Mouse (Mus musculus) gastrocnemius, postnatal 10 days (tissue): Measurements from ENCODE around the gene Gfra4. TPM values are rescaled to one million over a fixed set of nuclear protein-coding genes. Genes with fewer than 3 reads are reported as not detected.
"Not testable (repeated sequence)": the region's sequence is repeated elsewhere in the genome, so short reads cannot be mapped to it uniquely, and the experiment has no call there.

Source experiments
- DNase-seq: peaks from one replicate; pipeline ENCODE4 v3.0.0; 2021; ENCODE audit warnings: mixed read lengths
- total RNA-seq, 2 experiments: library from RNA; stranded (reverse); gene quantifications; 2 replicates each; pipeline ENCODE4 v1.2.3; 2021

Gfra4 gene
- total RNA-seq, 2 experiments from 2014 or later: 4.5 to 8.6 TPM

DNA sequence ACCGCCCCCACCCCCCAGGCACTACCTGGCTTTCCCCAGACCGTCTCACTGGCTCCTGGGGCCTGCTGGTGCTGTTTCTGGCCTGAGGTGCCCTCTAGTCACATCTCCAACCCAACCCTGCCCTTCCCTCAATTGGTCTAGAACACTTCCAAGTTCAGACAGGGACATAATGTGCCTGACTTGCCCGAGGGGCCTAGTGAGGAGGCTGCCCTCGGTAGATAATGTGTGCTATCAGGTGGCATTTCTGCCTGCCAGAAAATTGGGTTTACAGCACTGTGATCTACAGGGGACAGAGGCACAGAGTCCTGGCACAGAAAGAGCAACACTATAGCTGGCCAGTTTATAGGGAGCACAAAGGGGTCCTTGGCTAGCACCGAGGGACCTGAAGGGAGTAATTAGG is 9.2 kb upstream of the Gfra4 start:
- no peak for DNase-seq

DNA sequence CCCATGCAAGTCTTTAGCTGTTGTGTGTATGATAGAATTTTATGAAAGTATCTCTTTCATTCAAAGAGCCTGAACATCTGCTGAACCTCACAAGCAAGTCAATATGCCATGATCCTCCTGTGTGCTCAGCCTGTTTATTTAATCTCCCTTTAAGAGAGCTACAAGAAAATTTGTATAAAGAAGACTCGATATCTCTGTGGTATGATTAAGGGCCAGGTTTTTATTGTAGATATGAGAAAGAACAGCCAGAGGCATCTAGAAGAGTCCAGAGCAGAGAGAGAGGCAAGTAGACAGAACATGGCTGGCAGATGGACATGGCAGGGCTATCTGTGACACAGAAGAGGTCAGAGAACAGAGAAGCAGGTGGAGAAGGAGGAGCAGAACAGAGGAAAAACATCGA is 3.1 kb upstream of the Gfra4 start:
- no peak for DNase-seq

DNA sequence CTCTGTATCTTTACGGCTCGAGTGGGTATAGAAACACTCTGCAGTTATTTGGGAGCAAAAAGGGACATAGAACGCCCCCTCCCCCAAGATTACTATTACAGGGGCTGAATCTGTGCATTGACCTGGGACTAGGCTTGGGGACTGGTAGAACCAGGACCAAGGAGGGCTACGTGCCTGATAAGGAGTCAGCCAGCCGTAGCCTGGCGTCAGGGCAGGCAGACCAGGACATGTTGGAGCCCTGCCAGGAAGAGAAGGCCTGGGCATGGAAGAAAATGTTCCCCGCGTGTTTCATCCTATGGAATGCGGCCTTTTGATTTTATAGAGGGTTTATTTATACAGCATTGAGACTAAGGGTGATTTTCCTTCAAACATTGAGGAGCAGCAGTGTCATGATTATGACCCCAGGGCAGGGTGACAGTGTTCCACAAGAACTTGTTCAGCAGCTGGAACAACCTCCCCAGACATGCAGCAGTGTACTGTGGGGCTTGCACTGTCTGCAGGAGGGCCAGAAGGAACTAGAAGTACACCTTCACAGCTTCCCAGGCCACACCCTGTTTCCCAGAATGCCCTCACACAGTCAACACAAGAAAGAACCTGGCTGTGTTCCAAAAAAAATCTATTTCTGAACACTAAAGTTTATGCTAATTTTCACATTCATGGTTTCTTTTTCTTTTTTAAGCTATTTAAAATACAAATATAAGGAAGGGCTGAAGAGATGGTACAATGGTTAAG is 2.3 kb upstream of the Gfra4 start:
- DNase-seq: no peak

DNA sequence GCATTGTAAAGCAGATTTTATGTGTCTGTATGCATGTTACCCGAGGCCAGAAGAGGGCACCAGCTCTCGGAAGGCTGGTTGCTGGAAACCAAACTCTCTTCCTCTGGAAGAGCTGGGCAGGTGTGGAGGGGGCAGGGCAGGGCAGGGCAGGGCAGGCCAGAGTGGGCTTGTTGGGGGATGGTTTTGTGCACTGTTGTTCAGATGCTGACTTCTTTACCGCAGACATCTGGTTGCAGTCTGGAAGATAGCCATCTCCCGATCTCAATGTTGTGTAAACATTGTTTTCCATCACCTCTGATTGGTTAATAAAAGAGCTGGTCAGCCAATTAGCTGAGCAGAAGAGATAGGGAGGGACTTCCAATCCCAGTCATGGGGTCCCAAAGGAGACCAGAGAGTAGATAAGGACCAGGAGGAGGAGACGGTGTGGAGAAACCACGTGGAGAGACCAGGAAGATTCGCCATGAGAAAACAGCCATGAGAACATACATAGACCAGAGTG is 1.5 kb upstream of the Gfra4 start:
- DNase-seq: no peak

DNA sequence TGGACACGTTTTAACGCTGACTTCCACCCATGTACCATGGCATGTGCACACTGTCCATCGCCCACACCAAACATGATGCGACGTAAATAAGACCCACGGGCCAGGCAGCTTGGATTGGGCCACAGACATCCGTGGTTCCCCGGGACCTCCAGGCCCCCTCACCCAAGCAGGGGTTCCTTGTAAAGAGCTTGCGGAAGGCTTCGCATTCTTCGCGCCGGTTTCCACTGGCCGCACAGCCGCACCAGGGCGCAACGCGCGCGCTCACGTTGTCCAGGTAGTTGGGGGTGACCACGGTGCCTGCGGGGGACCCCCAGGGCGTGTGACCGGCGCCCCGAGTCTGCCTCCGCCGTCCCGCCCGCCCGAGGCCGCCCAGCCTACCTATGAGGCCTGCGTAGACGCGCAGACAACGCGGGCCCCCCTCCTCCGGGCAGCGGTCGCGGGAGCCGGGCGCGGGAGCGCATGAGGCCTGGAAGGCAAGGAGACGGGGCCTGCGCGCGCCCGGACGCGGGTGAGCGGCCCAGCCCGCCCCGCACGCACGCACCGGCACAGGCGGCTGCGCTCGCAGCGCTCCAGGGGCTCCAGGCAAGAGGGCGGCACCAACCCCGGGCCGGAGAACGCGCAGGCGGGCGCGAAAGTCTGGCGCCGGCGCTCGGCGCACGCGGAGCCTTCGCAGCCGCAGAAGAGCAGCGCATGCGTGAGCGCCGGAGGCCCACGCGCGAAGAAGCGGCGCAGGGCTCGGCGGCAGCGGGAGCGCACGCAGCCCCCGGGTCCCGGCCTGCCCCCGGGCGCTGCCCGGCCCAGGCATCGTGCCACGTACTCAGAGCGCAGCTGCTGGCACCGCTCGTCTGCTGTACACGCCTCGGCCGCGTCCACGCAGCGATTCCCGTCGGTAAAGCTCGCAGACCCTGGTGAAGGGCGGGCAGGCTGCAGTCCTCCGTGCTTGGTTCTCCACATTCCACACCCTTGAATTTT is 1.7 kb downstream of the Gfra4 start:
- peak; percentile 50 for DNase-seq

DNA sequence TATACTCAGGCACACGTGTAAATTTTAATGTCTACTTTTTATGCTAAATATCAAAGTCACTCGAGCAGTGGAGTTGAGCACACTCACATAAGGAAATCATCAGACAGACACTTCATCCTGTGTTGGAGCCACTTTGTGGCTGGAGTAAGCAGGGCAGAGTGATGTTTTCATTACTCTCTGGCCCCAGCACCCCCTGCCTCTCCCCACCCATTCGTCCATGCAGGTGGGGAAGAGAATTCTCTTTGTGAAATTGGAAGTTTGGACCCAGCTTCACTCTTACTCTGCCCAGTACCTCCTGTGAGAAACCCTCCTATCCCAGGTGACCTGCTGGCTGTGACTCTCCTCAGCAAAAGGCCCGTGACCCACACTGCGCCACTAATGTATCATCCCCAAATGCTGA is 4.2 kb downstream of the Gfra4 start:
- DNase-seq: no peak

DNA sequence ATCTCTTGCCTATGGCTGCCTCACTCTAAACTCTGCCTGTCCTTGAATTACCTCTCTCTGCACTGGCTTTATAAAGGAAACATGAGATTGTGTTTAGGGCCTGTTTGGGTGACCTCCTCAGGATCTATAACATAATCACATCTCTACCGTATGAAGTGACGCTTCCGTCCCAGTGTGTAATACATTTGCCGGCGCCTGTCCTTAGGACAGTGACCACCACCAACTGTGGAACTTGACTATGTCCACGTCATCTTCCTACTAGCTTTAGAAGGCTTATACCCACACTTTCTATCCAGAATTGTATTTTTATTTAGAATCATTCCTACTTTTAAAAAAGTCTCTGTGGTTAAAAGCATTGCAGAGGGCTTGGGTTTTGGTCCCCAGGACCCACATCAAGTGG is 4.7 kb downstream of the Gfra4 start:
- DNase-seq: no peak

DNA sequence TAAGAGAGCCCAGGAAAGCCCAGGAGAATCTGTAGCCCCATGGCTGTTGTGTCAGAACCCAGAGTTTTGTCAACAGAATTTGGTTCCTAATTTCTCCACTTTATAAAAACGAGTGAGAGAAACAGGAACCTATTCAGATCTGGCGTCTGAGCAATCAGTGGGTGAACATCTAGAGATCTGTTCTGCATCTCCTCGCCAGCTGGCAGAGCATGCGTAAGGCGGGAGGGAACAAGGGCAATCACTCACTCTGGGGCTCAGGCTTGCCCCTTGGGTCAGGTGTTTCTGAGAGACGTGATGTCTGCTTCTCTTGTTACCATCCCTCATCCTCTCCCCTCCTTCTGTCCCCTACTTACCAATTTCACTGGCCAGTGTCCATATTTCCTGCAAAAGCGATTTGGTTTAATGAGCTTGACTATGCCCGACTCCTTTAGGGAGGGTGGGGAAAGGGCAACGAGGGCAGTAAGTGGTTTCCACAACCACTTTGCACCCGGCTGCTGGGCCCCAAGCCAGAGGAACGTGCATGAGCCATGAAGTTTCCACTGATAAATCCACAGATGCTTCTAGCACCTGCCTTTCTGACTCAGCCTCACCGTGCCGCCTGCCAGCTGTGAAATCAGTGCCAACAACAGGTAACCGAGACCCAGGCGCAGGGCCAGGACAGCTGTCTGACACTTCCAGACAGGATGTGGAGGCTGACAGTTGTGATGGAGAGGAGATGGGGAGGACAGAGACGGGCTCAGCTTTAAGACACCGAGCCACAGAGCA is 5.5 kb downstream of the Gfra4 start:
- DNase-seq: peak; percentile 70

DNA sequence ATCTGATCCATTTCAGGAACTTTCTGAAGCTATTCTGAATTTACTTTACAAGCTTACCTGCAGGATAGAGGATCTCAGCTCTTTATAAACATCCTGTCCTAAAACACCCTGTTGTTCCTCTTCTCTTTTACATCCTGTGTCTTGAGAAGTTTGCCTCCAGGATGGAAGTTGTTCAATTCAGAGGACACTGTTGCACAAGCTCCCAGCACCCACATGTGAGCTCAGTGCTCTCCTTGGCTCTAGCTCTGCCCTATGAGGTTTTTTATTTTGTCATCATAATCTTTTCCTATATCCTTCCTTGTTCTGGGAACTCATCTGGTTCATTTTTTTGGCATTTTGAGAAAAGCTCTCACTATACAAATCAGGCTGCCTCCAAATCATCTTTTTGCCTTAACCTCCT is 6.1 kb downstream of the Gfra4 start:
- DNase-seq: no peak

DNA sequence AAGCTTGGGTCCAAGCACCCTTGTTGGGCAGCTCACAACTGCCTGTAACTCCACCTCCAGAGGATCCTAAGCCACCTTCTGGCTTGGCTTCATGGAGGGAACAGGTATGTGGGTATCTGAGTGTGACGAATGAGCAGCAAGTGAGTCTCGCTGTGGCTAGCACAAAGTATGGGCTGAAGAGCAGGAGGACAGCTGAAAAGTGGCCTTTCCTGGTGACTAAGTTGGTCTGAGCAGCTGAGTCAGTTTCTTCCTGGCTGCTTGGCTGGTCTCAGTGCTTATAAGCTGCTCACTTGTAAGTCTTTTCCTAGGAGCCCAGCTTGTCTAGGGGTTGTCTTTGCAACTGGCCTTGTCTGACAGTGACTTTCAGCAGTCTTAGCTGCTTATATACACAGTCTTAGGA is 6.5 kb downstream of the Gfra4 start:
- no peak for DNase-seq

DNA sequence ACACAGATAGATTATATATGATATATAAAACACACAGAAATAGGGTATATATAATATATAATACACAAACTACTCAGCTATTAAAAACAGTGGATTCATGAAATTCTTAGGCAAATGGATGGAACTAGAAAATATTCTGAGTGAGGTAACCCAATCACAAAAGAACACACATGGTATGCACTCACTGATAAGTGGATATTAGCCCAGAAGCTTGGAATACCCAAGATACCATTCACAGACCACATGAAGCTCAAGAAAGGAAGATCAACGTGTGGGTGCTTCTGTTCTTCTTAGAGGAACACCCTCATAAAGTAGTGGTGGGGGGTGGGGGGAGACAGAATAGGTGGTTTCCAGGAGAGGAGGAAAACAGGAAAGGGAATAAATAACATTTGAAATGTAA is 11.5 kb downstream of the Gfra4 start:
- DNase-seq: not testable (repeated sequence)

DNA sequence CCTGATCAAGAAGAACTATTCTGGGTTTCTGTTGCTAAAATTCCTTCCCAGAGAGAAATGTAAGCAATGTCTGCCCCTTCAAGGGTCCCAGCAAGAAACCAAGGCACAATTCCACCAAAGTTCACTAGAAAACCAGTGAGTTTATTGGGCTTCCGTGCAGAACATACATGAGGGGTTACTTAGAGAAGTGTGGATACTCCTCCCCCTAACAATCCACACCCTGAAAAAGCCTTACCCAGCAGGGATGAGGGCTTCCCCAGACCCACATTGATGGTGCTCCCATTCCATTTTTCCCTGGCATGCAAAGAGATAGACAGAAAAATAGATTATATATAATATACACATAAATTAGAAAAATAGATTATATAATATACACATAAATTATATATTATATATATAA is 11.9 kb downstream of the Gfra4 start:
- no peak for DNase-seq

DNA sequence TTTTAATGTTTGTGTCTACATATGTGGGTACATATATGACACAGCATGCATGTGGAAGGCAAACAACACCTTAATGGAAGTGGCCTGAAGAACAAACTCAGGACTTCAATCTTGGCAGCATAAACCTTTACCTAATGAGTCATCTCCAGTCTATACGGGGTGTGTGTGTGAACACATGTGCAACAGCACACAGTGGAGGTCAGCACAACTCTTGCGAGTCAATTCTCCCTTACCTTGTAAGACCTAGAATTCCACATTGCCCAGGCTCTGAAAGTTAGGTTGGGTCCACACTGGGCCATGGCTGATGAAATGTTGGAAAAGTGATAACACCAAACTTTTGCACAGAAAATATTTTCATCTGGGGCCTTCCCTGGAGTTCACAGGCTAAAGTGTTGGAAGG is 12.3 kb downstream of the Gfra4 start:
- no peak for DNase-seq

DNA sequence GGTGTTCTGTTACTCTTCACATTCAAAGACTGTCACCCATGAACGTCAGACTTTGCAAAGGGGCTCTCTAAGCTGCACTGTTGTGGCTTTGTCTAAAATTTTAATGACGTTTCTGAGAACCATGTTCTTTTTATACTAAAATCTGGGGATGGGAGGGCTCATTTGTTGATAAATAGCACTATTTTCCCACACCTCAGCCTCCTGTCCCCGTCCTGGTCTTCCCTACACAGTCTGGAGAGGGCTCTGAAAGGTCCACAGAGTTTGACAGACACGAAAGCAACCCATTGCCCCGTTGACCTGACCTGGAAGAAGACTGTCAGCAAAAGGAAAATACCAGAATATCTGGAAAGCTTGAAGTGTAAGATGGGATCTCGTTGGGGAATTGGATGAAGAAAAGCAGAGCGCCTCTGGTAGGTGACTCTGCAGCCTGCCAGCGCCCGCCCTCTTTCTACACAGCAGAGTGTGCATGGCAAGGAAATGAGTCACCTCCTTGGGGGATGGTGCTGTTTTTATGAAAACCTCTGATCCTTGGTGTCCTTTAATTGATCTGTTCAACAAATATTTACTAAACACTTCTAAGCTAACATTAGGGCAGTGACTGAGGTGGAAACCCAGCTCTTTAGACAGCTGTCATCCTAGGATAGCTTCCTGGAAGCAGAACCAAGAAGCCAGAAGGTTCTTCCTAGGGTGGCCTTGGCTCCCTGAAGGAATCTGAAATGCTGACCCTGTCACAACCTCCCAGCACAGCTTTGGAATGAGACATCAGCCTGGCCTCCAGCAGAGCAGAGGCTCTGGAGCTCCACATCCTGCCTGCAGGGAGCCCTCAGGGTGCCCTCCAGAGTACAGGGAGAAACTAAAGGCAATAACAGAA is 13.6 kb downstream of the Gfra4 start:
- no peak for DNase-seq

DNA sequence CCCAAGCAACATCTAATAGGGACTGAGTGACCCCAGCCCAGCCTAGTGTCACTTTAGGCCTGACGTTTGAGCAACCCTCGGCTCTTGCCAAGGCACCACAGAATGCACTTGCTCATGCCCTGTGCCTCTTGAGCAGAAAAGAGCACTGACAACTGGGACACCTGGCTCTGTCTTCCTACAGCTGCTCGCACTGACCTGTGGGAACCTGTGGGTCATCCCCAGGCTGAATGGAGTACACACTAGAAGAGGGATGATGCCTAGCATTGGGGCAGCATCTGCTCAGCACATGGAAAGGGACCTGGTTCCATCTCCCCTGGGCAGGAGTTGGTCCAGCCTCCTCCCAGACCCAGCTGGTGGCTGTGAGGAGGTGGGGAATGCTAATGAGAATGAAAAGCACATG is 15.9 kb downstream of the Gfra4 start:
- DNase-seq: no peak

DNA sequence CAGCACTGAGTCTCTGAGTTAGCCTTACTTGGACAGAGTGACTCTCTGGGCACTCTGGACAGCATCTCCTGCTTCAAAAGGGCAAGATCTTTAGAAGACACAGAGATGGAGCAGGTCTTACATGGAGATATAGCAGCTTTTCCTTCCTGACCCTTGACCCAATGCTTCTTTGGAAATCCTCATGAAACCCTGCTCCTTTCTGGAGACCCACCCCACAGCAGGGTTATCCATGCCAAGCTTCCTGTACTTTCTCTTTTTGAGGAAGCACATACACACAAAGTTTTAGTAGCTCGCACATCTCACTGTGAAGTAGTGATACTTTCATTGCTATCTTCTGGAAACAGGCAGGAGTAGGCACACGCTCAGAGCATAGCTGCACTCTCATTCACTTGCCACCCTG is 17.7 kb downstream of the Gfra4 start:
- no peak for DNase-seq

DNA sequence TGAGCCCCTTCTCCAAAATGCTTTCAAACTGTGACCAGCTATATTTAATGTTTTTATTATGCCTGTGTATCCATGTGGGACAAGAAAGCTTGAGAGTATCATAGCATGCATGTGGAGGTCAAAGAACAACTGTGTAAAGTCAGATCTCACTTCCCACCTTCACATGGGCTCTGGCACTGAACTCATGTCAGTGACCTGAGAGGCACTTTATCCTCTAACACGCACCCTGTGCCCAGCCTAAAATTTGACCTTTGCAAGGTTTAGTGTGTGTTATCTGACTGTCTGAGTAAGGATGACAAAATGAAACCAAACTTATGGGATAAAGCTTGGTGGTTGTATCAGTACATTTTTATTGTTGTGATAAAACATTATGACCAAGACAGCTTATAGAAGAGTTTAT is 32.3 kb downstream of the Gfra4 start:
- DNase-seq: no peak

DNA sequence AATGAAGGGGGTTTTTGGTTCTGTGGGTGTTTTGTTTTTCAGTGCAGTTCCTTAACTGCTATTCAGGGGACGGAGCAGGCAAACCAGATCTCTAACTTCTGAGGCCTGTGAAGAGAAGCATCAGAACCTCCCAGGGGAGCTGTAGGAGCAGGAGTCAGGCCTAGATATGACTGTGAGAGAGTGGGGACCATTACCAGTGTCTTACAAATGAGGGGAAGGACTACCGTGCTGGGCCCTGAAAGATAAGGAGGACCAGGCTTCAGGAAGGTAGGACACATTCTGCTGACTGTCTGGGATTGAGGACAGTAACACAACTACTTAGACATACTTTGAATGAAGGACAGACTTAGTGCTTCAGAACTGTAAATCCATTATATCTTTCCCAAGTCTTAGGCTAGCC is 33.8 kb downstream of the Gfra4 start:
- no peak for DNase-seq

DNA sequence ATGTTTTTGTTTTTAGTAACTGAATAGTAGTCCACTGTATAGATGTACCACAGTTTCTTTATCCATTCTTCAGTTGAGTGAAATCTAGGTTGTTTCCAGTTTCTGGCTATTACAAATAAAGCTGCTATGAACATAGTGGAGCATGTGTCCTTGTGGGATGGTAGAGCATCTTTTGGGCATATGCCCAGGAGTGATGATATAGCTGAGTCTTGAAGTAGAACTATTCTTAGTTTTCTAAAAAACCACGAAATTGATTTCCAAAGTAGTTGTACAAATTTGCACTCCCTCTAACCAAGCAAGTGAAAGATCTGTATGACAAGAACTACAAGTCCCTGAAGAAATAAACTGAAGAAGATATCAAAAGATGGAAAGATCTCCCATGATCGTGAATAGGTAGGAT is 50.1 kb downstream of the Gfra4 start:
- no peak for DNase-seq
